Mouse (Mus musculus) erythroblast, embryonic 14.5 days (primary cell): ENCODE measurements around the gene Hexim2. TPM values are rescaled to one million over a fixed set of nuclear protein-coding genes. Genes with fewer than 3 reads are reported as not detected.
A peak's percentile ranks its signal among the peaks of the same experiment; 100 is the strongest.

Experiments used
- H3K27me3 ChIP-seq: 2 replicates; pipeline ENCODE4 v1.6.1; 2012; ENCODE audit warnings: inconsistent platforms; ENCODE audit not compliant: control insufficient read depth
- H3K36me3 ChIP-seq: 2 replicates; pipeline ENCODE4 v1.6.1; 2012; ENCODE audit warnings: mild to moderate bottlenecking, inconsistent platforms; ENCODE audit not compliant: control insufficient read depth
- H3K4me1 ChIP-seq: 2 replicates; pipeline ENCODE4 v1.6.1; 2012; ENCODE audit warnings: inconsistent platforms; ENCODE audit not compliant: control insufficient read depth
- H3K4me3 ChIP-seq: replicated peaks from 2 replicates; pipeline ENCODE3; 2012; ENCODE audit warnings: moderate library complexity, mild to moderate bottlenecking, inconsistent platforms
- H3K9me3 ChIP-seq: 2 replicates; pipeline ENCODE4 v1.6.1; 2012; ENCODE audit warnings: low read length, inconsistent platforms, mixed read lengths; ENCODE audit not compliant: control insufficient read depth
- GATA1 ChIP-seq: IDR thresholded peaks from 2 replicates; pipeline ENCODE4 v1.6.1; 2012; ENCODE audit warnings: low read length, inconsistent platforms, mixed read lengths
- TAL1 ChIP-seq: IDR thresholded peaks from 3 replicates; pipeline ENCODE4 v1.6.1; 2012; ENCODE audit warnings: low read length, inconsistent platforms, mixed read lengths
- polyA plus RNA-seq: library from polyadenylated mRNA; stranded (reverse); fragments of >175 nt; gene quantifications from 2 replicates; pipeline ENCODE4 v1.2.3, GENCODE M21; 2012

The Hexim2 gene
- polyA plus RNA-seq, 1 experiment: 3.4 TPM

DNA sequence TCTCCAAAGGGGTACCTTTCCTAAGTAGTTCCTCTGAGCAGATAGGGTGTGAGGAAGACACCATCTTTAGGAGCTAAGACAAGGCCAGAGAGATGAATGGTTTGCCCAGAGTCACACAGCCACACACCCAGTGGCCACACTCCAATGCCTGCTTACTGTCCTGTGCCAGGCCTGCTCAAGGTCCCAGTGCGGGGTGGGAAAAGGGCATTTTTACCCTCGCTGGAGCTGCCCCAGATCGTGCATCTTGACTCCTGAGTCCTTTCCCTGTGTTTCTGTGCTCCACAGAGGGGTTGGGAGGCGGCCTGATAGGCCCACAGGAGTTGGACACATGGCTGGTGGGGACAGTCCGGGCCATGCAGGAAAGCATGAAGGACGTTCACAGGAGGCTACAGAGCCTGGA, 26.4 kb upstream of the Hexim2 start:
- peaks cover 71% of the 10 kb centered on the region for H3K36me3 ChIP-seq
- H3K4me1 ChIP-seq: peaks cover 68% of the 10 kb centered on the region
- peaks cover 19% of the 10 kb centered on the region for H3K27me3 ChIP-seq
- H3K4me3 ChIP-seq: peak overlapping the region; percentile 74
- TF ChIP-seq TAL1 (no peak), GATA1 (no peak)
- peaks cover 5% of the 10 kb centered on the region; the same call in 1 of the 2 replicates for H3K9me3 ChIP-seq

DNA sequence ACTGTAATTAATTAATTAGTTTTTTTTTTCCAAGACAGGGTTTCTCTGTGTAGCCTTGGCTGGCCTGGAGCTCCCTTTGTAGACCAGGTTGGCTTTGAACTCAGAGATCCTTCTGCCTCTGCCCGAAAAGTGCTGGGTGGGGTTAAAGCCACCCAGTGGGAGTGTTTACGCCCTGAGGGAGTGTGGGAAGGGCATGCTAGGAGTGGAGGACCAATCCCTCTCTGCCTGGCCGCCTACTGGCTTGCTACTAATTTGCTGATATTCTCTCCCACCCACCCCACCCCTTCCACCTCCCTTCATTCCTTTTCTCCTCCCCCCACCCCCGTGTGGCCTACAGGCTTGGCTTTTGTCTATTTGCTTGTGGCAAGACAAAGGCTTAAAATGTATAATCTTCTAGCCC, 25.8 kb upstream of the Hexim2 start:
- Histone ChIP-seq H3K4me3 (peak overlapping the region; percentile 74), H3K4me1 (peaks cover 66% of the 10 kb centered on the region), H3K36me3 (peaks cover 77% of the 10 kb centered on the region), H3K9me3 (peaks cover 2% of the 10 kb centered on the region; the same call in 1 of the 2 replicates), H3K27me3 (peaks cover 18% of the 10 kb centered on the region)
- no peak for TF ChIP-seq TAL1
- no peak for TF ChIP-seq GATA1

DNA sequence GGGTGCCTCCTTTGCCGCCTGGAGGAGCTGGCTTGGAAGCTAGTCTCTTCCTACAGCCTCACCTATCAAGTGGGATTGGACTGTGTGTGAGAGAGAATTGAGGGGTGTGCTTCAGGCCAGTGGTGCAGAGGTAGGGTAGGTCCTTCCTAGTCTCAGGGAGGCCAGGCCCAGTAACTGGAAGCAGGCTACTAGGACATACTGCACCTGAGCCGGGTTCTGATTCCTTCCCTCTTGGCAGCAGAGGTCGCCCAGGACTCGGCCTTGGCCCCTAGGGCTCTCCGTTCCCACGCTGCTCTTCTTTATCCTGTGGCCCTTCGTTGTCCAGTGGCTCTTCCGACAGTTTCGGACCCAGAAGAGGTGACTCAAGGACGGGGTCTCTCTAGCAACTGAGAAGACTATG, 20.9 kb upstream of the Hexim2 start:
- Histone ChIP-seq H3K4me3 (no peak overlapping the region), H3K36me3 (peaks cover 73% of the 10 kb centered on the region), H3K9me3 (no peaks in the 10 kb centered on the region), H3K27me3 (peaks cover 25% of the 10 kb centered on the region), H3K4me1 (peaks cover 58% of the 10 kb centered on the region)
- TF ChIP-seq GATA1 (no peak), TAL1 (no peak)

DNA sequence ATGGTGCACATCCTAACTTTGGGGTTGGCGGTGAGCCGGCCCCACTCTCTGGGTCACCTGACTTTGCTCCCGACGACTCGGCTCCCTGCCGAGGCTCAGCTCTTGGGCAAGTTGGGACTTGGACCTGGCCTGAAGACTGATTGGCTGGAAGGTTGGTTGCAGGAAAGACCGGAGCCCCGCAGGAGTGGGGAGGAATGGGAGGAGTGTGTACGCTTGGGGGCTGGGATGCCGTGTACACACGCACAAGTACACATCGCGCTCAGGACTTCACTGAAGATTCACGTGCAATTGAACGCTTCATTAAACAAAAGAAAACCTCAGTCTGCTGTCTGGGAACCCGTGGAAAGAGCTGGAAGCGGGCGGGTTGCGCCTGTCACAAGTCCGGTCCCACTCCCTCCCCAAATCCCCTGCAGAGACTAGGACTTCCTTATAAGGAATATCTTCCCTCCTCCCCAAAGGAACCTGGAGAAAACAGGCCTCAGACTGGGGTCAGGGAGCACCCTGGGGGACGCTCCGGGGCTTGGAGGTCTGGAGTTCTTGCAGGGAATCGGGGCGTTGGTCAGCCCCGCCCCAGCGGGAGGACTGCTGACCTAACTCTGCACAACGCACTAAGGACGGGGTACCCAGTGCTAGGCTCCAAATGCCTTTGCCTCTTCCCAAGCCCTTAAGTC, 20.2 kb upstream of the Hexim2 start:
- peaks cover 66% of the 10 kb centered on the region for H3K36me3 ChIP-seq
- peak overlapping the region; percentile 35 for H3K4me3 ChIP-seq

DNA sequence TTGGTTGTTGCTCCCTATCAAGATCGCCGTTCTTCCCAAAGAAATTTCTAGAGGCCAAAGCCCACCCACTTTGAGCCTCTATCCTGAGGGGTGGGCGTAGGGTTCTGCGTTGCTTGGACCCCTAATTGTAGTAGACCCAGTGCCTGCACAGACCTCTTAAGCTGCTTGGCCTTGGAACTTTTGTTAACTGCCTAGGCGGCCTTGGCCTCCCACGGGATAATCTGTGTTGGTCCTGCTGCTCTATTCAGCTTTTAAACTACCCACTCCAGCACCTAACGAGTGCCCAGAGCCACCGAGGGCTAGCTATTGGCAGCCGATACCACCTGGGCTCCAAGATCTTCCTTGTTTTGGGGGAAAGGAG, 19.7 kb upstream of the Hexim2 start:
- Histone ChIP-seq H3K4me1 (peaks cover 58% of the 10 kb centered on the region), H3K36me3 (peaks cover 61% of the 10 kb centered on the region), H3K27me3 (peaks cover 27% of the 10 kb centered on the region), H3K4me3 (peak overlapping the region; percentile 35), H3K9me3 (no peaks in the 10 kb centered on the region)
- TF ChIP-seq GATA1: no peak
- no peak for TF ChIP-seq TAL1

More for the DNA sequence above, 20.2 kb upstream of the Hexim2 start:
- no peak for TF ChIP-seq TAL1
- TF ChIP-seq GATA1: no peak
- H3K4me1 ChIP-seq: peaks cover 58% of the 10 kb centered on the region
- peaks cover 25% of the 10 kb centered on the region for H3K27me3 ChIP-seq
- H3K9me3 ChIP-seq: no peaks in the 10 kb centered on the region

DNA sequence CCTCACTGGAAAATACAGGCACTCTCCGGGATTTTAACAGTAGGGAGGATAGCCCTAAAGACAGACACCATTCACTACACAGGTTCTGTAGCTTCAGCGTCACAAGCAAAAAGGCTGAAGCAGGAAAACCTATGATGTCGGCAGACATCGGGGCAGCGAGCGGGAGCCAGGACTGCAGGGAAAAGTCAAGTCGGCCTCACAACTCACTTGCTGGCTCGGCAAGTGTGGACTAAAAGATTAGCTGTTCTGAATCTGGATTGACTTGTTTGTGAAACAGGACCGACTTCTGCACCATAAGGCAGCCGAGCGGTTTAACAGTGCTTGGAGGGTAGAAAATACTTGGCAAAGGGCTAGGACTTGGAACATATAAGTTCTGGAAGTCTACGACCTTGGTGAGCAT, 19.2 kb upstream of the Hexim2 start:
- peaks cover 56% of the 10 kb centered on the region for H3K36me3 ChIP-seq
- H3K4me3 ChIP-seq: no peak overlapping the region
- H3K9me3 ChIP-seq: no peaks in the 10 kb centered on the region
- TF ChIP-seq TAL1 (no peak), GATA1 (no peak)
- H3K27me3 ChIP-seq: peaks cover 30% of the 10 kb centered on the region
- peaks cover 63% of the 10 kb centered on the region for H3K4me1 ChIP-seq

DNA sequence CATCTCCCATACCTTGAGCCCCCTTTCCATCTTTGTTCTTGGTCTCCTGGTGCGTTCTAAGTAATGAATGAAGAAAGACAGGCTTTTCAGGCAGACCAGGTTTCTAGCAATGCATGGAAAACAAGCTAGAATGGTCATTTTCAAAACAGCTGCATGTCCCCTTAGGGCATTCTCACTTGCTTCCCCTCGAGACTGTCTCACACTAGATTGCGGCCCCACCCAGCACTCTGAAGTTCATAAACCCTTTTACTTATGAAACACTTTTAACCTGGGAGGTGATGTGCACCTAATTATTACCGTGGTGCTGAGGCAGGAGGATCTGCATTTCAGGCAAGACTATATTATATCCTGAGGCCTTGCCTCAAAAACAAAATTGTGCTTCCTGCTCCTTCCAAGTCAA, 18.5 kb upstream of the Hexim2 start:
- peaks cover 54% of the 10 kb centered on the region for H3K36me3 ChIP-seq

DNA sequence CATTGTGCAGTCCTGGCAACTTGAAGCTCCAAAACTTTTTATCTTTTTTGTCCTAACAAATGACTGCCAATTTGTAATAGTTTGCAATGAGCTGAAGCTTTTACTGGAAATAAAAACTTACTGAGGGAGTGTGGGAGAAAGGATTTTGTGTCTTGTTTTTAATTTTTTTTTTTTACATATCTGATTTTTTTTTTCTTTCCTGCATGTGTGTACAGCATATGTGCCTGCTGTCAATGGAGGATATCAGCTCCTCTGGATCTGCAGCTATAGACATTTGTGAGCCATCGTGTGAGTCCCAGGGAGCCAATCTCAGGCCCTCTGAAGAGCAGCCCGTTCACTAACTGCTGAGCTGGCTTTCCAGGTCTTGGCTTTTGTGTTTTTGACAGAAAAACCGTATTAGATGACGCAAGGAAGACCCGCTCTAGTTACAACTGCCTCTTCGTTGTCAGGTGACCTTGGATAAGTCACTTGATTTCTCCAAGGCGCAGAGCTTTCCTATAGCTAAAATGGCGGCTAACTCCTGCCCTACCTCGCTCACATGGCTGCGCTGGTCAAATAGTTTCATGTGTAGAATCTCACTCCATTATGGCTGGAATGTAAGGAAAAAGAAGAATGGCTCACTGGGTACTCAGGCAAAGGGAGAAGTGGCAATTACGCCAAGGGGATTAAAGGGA, 17.8 kb upstream of the Hexim2 start:
- Histone ChIP-seq H3K4me1 (peaks cover 69% of the 10 kb centered on the region), H3K27me3 (peaks cover 30% of the 10 kb centered on the region), H3K9me3 (no peaks in the 10 kb centered on the region), H3K36me3 (peaks cover 50% of the 10 kb centered on the region), H3K4me3 (peak overlapping the region; percentile 96)
- no peak for TF ChIP-seq TAL1
- no peak for TF ChIP-seq GATA1

More for the DNA sequence above, 18.5 kb upstream of the Hexim2 start:
- Histone ChIP-seq H3K27me3 (peaks cover 30% of the 10 kb centered on the region), H3K9me3 (no peaks in the 10 kb centered on the region), H3K4me3 (no peak overlapping the region), H3K4me1 (peaks cover 70% of the 10 kb centered on the region)
- TF ChIP-seq GATA1 (no peak), TAL1 (no peak)

DNA sequence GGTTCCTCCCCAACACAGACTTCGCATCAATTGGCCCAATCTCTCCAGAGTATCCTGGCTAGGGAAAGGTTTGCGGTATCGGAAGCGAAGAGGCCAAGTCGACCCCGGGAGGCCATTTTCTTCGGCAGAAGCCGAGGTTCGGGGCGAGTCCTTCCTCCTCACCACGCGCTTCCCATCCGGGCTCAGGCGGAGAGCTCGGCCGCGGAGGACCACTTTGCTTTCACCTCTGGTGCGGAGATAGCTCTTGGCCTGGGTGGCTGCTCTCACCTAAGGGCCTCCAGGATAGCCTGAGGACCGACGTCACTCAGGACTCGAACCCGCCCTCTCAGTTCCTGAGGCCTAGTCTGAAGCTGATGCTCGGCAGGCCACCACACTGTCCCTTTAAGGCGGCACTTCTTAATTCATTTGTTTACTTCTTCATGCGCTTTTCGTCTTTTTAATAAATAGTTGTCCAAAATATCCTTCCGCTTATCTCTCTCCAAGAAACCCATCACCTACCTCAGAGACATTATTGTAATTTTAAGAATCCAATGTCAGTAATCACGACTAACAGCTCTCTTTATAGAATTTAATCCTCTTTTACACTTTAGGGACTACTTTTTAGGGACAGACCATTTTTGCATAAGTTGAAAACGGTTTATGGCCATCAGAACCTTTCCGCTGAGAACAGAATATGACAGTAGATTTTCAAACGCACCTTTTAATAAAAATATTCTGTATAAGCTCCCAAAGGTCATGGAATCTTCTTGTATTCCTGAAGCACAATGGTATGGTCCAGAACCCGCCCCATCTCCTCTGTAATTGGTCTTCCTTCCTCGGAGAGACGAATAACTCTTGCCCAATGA, 16.8 kb upstream of the Hexim2 start:
- H3K4me1 ChIP-seq: peaks cover 72% of the 10 kb centered on the region
- H3K9me3 ChIP-seq: no peaks in the 10 kb centered on the region
- H3K4me3 ChIP-seq: peak overlapping the region; percentile 96
- peaks cover 46% of the 10 kb centered on the region for H3K36me3 ChIP-seq
- peaks cover 30% of the 10 kb centered on the region for H3K27me3 ChIP-seq
- no peak for TF ChIP-seq GATA1
- no peak for TF ChIP-seq TAL1
